Mouse (Mus musculus) heart, embryonic 16.5 days (tissue): ENCODE data around the gene Auts2. TPM values are rescaled to one million over a fixed set of nuclear protein-coding genes. Genes with fewer than 3 reads are reported as not detected.

ENCODE experiments used
- ATAC-seq: fragments of 200-750 bp; cut with Nextera tagmentation; replicated peaks from 2 replicates; pipeline ENCODE4 v1.8.0; 2017; ENCODE audit warnings: moderate number of reproducible peaks; ENCODE audit not compliant: insufficient read depth, low FRiP score; ENCODE audit errors: extremely low read depth
- H3K27ac ChIP-seq: fragments of 300-500 bp; sonication (generic); 2 replicates; pipeline ENCODE4 v1.5.1; 2014; ENCODE audit warnings: mild to moderate bottlenecking, low read length, control low read depth, moderate library complexity
- H3K27me3 ChIP-seq: fragments of 300-500 bp; sonication (generic); 2 replicates; pipeline ENCODE4 v1.6.1; 2014; ENCODE audit warnings: low read length, mixed read lengths; ENCODE audit not compliant: control insufficient read depth, insufficient read depth
- H3K36me3 ChIP-seq: fragments of 300-500 bp; sonication (generic); 2 replicates; pipeline ENCODE4 v1.6.1; 2014; ENCODE audit not compliant: control insufficient read depth, insufficient read depth
- H3K4me1 ChIP-seq: fragments of 300-500 bp; sonication (generic); 2 replicates; pipeline ENCODE4 v1.6.1; 2014; ENCODE audit warnings: low read length, mixed read lengths; ENCODE audit not compliant: control insufficient read depth, insufficient read depth
- H3K4me2 ChIP-seq: fragments of 300-500 bp; sonication (generic); 2 replicates; pipeline ENCODE4 v1.6.1; 2014; ENCODE audit warnings: low read depth, mild to moderate bottlenecking, control low read depth, low read length
- H3K4me3 ChIP-seq: fragments of 300-500 bp; sonication (generic); 2 replicates; pipeline ENCODE4 v1.5.1; 2014; ENCODE audit warnings: mild to moderate bottlenecking, control low read depth, low read length
- H3K9ac ChIP-seq: fragments of 300-500 bp; sonication (generic); 2 replicates; pipeline ENCODE4 v1.6.1; 2014; ENCODE audit warnings: low read length, control low read depth
- H3K9me3 ChIP-seq: fragments of 300-500 bp; sonication (generic); replicated peaks from 2 replicates; pipeline ENCODE4 v1.6.1; 2016; ENCODE audit warnings: low read length; ENCODE audit not compliant: control insufficient read depth
- WGBS: fragments of 180-500 bp; shearing (Covaris S2); extraction: QIAGEN DNeasy Blood & Tissue Kit; methylation state at CpG from one replicate; pipeline ENCODE4 v1.1.7; 2014; 5-methylcytosine and 5-hydroxymethylcytosine counted together
- polyA plus RNA-seq: library from polyadenylated mRNA; unstranded; fragments of >200 nt; fragmentation: Nextera tagmentation; extraction: Ambion mirVana; gene quantifications from 2 replicates; pipeline ENCODE4 v1.2.1, GENCODE M21; 2015

Auts2 gene
- polyA plus RNA-seq, 1 experiment from 2014 or later: 16.3 TPM

DNA sequence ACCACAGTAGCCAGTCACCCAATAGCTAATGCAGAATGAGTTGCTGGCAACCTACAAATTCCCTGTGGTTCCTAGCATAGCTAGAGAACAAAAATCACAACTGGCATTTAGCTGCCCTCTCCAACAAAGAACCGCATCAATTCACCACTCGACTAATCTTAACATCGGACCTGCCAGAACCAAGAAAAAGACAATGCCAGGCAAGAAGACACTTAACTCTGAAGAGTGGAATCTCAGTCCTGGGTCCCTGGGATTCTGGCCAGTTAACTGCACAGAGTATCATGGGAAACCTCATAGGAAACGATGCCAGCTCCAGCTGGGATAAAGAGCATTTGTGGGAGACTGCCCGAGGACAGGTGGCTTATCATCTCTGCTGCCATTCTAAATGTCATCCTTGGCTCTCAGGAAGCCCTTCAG, 70.2 kb downstream of the Auts2 start:
- Histone ChIP-seq H3K9ac (no peak overlapping the region), H3K36me3 (no peaks in the 10 kb centered on the region), H3K4me2 (no peak overlapping the region), H3K9me3 (no peaks in the 10 kb centered on the region), H3K27ac (peak overlapping the region; percentile 67), H3K4me3 (no peak overlapping the region), H3K4me1 (peaks cover 22% of the 10 kb centered on the region), H3K27me3 (no peaks in the 10 kb centered on the region)
- WGBS: 40% methylated on average over 5 of the region's 5 CpGs
- ATAC-seq: no peak

GRCm38 (mm10) chr5:132472184-132472829, 70.8 kb downstream of the Auts2 start:
- WGBS: 51% methylated on average over 5 of the region's 5 CpGs
- H3K9me3 ChIP-seq: no peaks in the 10 kb centered on the region
- H3K4me2 ChIP-seq: peak overlapping the region; percentile 37; the same call in 1 of the 2 replicates
- peaks cover 22% of the 10 kb centered on the region for H3K4me1 ChIP-seq
- peak; percentile 49; the same call in 1 of the 2 replicates for ATAC-seq
- peak overlapping the region; percentile 67 for H3K27ac ChIP-seq
- no peaks in the 10 kb centered on the region for H3K27me3 ChIP-seq
- no peaks in the 10 kb centered on the region for H3K36me3 ChIP-seq
- H3K9ac ChIP-seq: no peak overlapping the region
- H3K4me3 ChIP-seq: no peak overlapping the region

- WGBS: 87% methylated on average over 2 of the region's 2 CpGs
- no peak for ATAC-seq
- no peak overlapping the region for H3K4me3 ChIP-seq
- no peaks in the 10 kb centered on the region for H3K27me3 ChIP-seq
- no peaks in the 10 kb centered on the region for H3K9me3 ChIP-seq
- H3K36me3 ChIP-seq: no peaks in the 10 kb centered on the region
- no peak overlapping the region for H3K9ac ChIP-seq
- peaks cover 16% of the 10 kb centered on the region for H3K4me1 ChIP-seq
- H3K27ac ChIP-seq: 0 out of 2 replicates have a peak overlapping the region, but pooled peaks have one; percentile 3
- H3K4me2 ChIP-seq: no peak overlapping the region
These were observed 75.8 kb downstream of the Auts2 start for GRCm38 (mm10) chr5:132467364-132467743.

- ATAC-seq: peak; percentile 63
- Histone ChIP-seq H3K9ac (no peak overlapping the region), H3K9me3 (no peaks in the 10 kb centered on the region), H3K4me2 (no peak overlapping the region), H3K27ac (0 out of 2 replicates have a peak overlapping the region, but pooled peaks have one; percentile 3), H3K4me3 (no peak overlapping the region), H3K36me3 (no peaks in the 10 kb centered on the region), H3K4me1 (peaks cover 10% of the 10 kb centered on the region), H3K27me3 (no peaks in the 10 kb centered on the region)
- WGBS: 56% methylated on average over 16 of the region's 16 CpGs
These were observed 76.4 kb downstream of the Auts2 start for GRCm38 (mm10) chr5:132466427-132467363.

DNA sequence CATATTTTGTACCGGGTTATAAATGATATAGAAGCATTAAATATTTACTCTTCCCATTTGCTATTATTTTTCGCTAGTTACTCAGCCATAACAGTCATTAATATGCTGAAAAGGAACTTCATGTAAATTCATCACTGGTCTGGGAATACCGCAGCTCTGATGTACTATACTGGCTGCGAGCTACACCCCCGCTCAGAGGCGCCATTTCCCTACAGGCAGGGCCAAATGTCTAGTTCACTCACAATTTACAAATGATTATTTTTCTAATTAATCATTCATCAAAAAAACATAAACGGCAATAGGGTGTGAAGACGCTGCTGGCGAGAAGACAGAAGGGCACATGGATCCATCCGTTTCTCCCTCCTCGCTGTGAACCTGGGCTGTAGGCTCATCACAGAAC, 80.6 kb downstream of the Auts2 start:
- Histone ChIP-seq H3K4me3 (no peak overlapping the region), H3K9ac (no peak overlapping the region), H3K27ac (no peak overlapping the region), H3K27me3 (no peaks in the 10 kb centered on the region), H3K9me3 (no peaks in the 10 kb centered on the region), H3K36me3 (no peaks in the 10 kb centered on the region), H3K4me2 (no peak overlapping the region), H3K4me1 (peaks cover 8% of the 10 kb centered on the region)
- WGBS: 90% methylated on average over 11 of the region's 11 CpGs
- ATAC-seq: no peak

DNA sequence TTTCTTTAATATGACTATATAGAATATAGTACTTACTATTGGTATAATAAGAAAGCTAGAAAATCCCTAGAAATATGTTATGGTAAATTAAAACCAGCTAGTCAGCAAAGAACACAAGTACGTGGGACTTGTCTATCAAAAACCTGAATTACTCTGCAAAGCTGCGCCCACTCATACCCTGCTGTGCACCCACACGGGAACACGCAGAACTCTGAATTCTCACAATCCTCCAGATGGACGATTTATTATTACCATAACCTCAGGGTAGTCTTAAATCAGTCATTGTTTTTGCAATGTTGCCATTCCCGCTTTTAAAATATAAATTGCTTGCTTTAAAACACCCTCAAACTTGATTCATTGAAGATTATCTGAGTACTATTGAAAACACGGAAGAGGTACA, 84.6 kb downstream of the Auts2 start:
- Histone ChIP-seq H3K9me3 (no peaks in the 10 kb centered on the region), H3K36me3 (no peaks in the 10 kb centered on the region), H3K4me1 (peaks cover 2% of the 10 kb centered on the region; the same call in 1 of the 2 replicates), H3K27me3 (no peaks in the 10 kb centered on the region), H3K9ac (no peak overlapping the region), H3K4me2 (no peak overlapping the region), H3K27ac (no peak overlapping the region), H3K4me3 (no peak overlapping the region)
- 91% methylated on average over 7 of the region's 7 CpGs for WGBS
- no peak for ATAC-seq

GRCm38 (mm10) chr5:132452381-132452780, 90.8 kb downstream of the Auts2 start:
- peaks cover 2% of the 10 kb centered on the region; the same call in 1 of the 2 replicates for H3K4me1 ChIP-seq
- no peaks in the 10 kb centered on the region for H3K27me3 ChIP-seq
- no peaks in the 10 kb centered on the region for H3K36me3 ChIP-seq
- no peak overlapping the region for H3K4me3 ChIP-seq
- H3K27ac ChIP-seq: no peak overlapping the region
- 86% methylated on average over 2 of the region's 2 CpGs for WGBS
- H3K9me3 ChIP-seq: no peaks in the 10 kb centered on the region
- no peak overlapping the region for H3K9ac ChIP-seq
- no peak overlapping the region for H3K4me2 ChIP-seq
- ATAC-seq: no peak

- no peak for ATAC-seq
- no peak overlapping the region for H3K9ac ChIP-seq
These were observed 93.1 kb downstream of the Auts2 start for GRCm38 (mm10) chr5:132450071-132450470.

More at GRCm38 (mm10) chr5:132450071-132450470, 93.1 kb downstream of the Auts2 start:
- no peak overlapping the region for H3K27ac ChIP-seq
- no peaks in the 10 kb centered on the region for H3K27me3 ChIP-seq
- no peaks in the 10 kb centered on the region for H3K9me3 ChIP-seq
- H3K4me3 ChIP-seq: no peak overlapping the region
- no peak overlapping the region for H3K4me2 ChIP-seq
- no peaks in the 10 kb centered on the region for H3K36me3 ChIP-seq
- 96% methylated on average over 3 of the region's 3 CpGs for WGBS
- peaks cover 5% of the 10 kb centered on the region; the same call in 1 of the 2 replicates for H3K4me1 ChIP-seq
